Mouse (Mus musculus) kidney, embryonic 14.5 days (tissue): ENCODE results near the gene Tbata. TPM values are rescaled to one million over a fixed set of nuclear protein-coding genes. Genes with fewer than 3 reads are reported as not detected.

ENCODE experiments used
- ATAC-seq: fragments of 200-750 bp; cut with Nextera tagmentation; 2 replicates; pipeline ENCODE4 v1.8.0; 2017; ENCODE audit warnings: moderate number of reproducible peaks, mild to moderate bottlenecking, moderate TSS enrichment, moderate library complexity; ENCODE audit not compliant: low FRiP score, low TSS enrichment
- H3K27ac ChIP-seq: fragments of 300-500 bp; sonication (generic); 2 replicates; pipeline ENCODE4 v1.5.1; 2014; ENCODE audit warnings: low read depth, mild to moderate bottlenecking, low read length, moderate library complexity, mixed read lengths
- H3K27me3 ChIP-seq: fragments of 300-500 bp; sonication (generic); 2 replicates; pipeline ENCODE4 v1.6.1; 2014; ENCODE audit warnings: mild to moderate bottlenecking, low read length; ENCODE audit not compliant: control insufficient read depth, insufficient read depth
- H3K36me3 ChIP-seq: fragments of 300-500 bp; sonication (generic); 2 replicates; pipeline ENCODE4 v1.6.1; 2014; ENCODE audit warnings: low read length, mixed read lengths; ENCODE audit not compliant: control insufficient read depth, insufficient read depth
- H3K4me1 ChIP-seq: fragments of 300-500 bp; sonication (generic); 2 replicates; pipeline ENCODE4 v1.6.1; 2014; ENCODE audit warnings: low read length, mixed read lengths; ENCODE audit not compliant: control insufficient read depth, insufficient read depth
- H3K4me2 ChIP-seq: fragments of 300-500 bp; sonication (generic); replicated peaks from 2 replicates; pipeline ENCODE4 v1.6.1; 2014; ENCODE audit warnings: low read depth, mild to moderate bottlenecking, low read length
- H3K4me3 ChIP-seq: fragments of 300-500 bp; sonication (generic); 2 replicates; pipeline ENCODE4 v1.5.1; 2014; ENCODE audit warnings: mild to moderate bottlenecking, low read length
- H3K9ac ChIP-seq: fragments of 300-500 bp; sonication (generic); 2 replicates; pipeline ENCODE4 v1.6.1; 2014; ENCODE audit warnings: low read depth, mild to moderate bottlenecking, low read length, moderate library complexity
- H3K9me3 ChIP-seq: fragments of 300-500 bp; sonication (generic); 2 replicates; pipeline ENCODE4 v1.6.1; 2016; ENCODE audit warnings: low read length; ENCODE audit not compliant: control insufficient read depth
- WGBS: fragments of 180-500 bp; shearing (Covaris S2); extraction: QIAGEN DNeasy Blood & Tissue Kit; methylation state at CpG from one replicate; pipeline ENCODE4 v1.1.7; 2014; 5-methylcytosine and 5-hydroxymethylcytosine counted together
- polyA plus RNA-seq: library from polyadenylated mRNA; unstranded; fragments of >200 nt; fragmentation: Nextera tagmentation; extraction: Ambion mirVana; gene quantifications from 2 replicates; pipeline ENCODE4 v1.2.1, GENCODE M21; 2014

The Tbata gene
- polyA plus RNA-seq, result not detected in 2 replicates

DNA sequence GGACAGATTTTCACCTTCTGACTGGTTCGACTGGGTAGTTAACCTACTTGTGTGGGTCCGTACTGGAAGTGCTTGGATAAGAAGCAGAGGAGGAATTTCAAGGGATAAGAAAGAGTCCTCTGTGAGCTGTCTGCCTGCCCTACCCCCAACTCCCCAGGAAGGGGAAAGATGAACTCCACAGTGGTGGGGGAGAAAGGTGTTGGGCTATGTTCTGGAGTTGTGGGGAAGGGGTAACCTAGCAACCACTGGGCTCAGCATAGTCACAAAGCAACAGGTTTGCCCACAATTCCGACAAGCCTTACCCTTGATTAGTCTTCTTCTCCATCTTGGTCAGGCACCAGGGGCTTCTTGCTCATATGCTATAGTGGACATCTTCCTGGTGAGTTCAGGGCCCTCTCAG lies at the start of gene Tbata:
TSS of gene Tbata (plus strand) at position 301 of the 400 bp plus-strand sequence.
- Histone ChIP-seq H3K4me2 (no peak within 1 kb of the TSS), H3K9me3 (no peaks in the 10 kb centered on the region), H3K9ac (no peak within 1 kb of the TSS), H3K27me3 (peaks cover 9% of the 10 kb centered on the region; the same call in 1 of the 2 replicates), H3K27ac (no peak within 1 kb of the TSS), H3K4me1 (no peaks in the 10 kb centered on the region), H3K4me3 (no peak within 1 kb of the TSS), H3K36me3 (no peaks in the 10 kb centered on the region)
- no peak for ATAC-seq
- WGBS, result 75% methylated on average over 3 of the region's 3 CpGs

DNA sequence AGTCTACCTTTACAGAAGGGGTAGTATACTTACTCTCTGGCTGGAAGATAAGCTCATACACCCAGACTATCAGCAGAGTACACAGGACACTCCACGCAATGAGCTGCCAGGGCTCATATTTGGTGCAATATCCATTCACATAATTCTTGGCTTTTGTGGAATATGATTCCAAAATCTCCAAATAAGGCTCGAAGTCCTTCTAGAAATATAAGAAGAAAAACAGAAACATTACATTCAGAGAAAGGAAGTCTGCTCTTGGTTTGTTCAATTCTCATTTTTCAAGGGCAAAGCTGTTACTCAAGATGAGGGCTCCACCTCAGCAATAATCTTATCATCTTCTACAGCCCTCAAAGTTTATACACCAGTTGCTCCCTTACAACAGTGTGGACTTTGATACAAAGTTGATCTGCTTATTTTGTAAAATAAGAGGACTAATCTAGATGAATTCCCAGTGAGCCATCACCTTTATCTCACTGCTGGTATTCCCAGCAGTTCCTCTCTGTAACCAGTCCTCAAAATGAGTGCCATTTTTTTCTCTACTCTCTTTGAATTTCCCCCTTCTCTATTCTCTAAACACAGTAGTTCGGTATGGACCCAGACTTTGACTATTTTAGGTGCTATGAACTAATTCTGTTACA lies 48.4 kb upstream of the Tbata start:
- 94% methylated on average over 3 of the region's 3 CpGs for WGBS
- Histone ChIP-seq H3K9ac (no peak overlapping the region), H3K4me2 (no peak overlapping the region), H3K27me3 (no peaks in the 10 kb centered on the region), H3K4me3 (no peak overlapping the region), H3K27ac (no peak overlapping the region), H3K36me3 (peaks cover 6% of the 10 kb centered on the region), H3K9me3 (no peaks in the 10 kb centered on the region), H3K4me1 (no peaks in the 10 kb centered on the region)
- no peak for ATAC-seq

DNA sequence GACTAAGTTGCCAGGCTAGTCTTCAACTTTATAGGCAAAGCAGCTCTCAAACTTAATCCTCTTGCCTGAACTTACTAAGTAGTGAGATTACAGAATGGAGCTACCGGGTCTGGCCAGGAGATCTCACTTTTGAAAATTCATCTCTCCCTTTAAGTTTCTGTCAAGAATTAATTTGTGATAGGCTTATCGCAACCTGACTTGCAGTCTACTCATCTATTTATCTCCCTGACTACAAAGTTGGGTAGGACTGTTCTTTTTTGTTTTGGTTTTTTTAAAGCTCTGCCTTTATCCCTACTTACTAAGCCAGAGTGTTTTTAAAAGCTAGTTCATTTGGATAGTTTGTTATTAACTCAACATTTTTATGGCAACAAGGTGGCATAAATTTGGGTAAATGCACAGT lies 47.3 kb upstream of the Tbata start:
- Histone ChIP-seq H3K4me2 (no peak overlapping the region), H3K27ac (no peak overlapping the region), H3K9me3 (no peaks in the 10 kb centered on the region), H3K27me3 (no peaks in the 10 kb centered on the region), H3K4me1 (no peaks in the 10 kb centered on the region), H3K36me3 (peaks cover 6% of the 10 kb centered on the region), H3K4me3 (no peak overlapping the region), H3K9ac (no peak overlapping the region)
- no peak for ATAC-seq
- WGBS, result 94% methylated on average over 2 of the region's 2 CpGs

DNA sequence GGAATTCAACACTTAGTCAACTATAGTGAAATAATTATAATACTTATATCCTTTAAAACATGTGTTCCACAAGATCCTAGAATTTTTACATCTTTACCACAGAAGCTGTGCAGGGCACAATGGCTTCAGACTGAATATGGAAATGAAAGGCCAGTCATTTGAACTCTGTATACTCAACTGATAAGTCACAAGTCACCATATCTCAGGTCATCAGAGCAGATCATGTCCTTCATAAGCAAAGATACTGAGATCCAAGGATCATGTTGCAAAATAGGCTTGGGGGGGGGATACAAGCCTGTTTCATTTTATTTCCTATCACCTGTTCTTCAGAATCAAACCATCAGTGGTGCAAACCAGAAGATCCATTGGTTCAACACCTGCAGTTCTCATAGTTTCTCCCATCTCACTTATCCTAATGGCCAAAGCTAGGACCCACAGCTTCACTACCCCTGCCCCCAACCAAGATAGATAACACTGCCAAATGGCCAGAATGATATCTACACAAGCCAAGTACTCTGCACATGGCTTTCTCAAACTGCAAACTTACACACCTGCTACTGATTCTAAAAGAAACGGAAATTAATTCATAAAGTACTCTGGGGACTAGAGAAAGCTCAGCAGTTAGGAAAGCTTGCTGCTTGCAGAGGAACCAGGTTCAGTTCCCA lies 42.9 kb upstream of the Tbata start:
- no peak for ATAC-seq
- 91% methylated on average over 1 of the region's 1 CpGs for WGBS

DNA sequence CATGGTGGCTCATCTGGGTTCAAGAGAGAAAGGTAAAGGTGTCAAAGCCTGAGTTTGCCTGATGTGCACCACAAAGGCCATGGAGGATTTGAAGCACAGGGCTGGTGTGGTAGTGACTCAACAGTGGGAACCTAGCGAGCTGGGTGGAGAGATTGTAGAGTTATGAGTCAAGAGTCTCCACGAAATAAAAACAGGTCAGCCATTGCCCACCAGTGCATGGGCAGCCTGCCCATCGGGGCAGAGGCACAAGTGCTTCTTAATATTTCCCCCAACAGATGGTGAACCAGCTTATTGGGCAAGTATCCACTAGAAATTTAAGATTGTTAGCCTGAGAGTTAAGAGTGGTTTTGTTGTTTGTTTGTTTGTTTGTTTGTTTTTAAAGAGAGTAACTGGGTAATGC lies 40.8 kb upstream of the Tbata start:
- Histone ChIP-seq H3K9ac (no peak overlapping the region), H3K4me3 (no peak overlapping the region), H3K4me2 (no peak overlapping the region), H3K4me1 (no peaks in the 10 kb centered on the region), H3K9me3 (no peaks in the 10 kb centered on the region), H3K27me3 (no peaks in the 10 kb centered on the region), H3K27ac (no peak overlapping the region), H3K36me3 (0 out of 2 replicates have a peak, but pooled peaks cover 4% of the 10 kb centered on the region)
- WGBS, result 80% methylated on average over 3 of the region's 3 CpGs
- no peak for ATAC-seq

More for the DNA sequence above, 42.9 kb upstream of the Tbata start:
- Histone ChIP-seq H3K9me3 (no peaks in the 10 kb centered on the region), H3K4me2 (no peak overlapping the region), H3K4me3 (no peak overlapping the region), H3K27ac (no peak overlapping the region), H3K9ac (no peak overlapping the region), H3K36me3 (no peaks in the 10 kb centered on the region), H3K27me3 (no peaks in the 10 kb centered on the region), H3K4me1 (no peaks in the 10 kb centered on the region)

DNA sequence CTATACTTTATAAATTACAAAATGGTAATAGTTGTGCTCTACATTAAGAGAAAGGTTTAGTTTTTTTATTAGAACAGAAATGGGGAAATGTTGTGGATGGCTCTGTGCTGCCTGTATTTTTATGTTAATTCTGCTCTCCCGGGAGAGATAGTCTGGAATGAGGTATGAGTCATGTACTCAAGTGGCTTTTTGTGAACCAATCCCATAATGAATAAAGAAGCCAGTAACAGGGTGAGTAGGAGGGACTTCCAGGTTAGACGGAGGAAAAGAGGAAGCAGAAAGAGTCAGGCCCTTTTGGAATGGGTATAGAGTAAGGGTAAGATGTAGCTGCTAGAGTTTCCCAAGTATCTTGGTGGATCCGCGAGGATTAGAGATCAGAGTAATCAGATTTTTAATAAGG lies 37.7 kb upstream of the Tbata start:
- no peak overlapping the region for H3K9ac ChIP-seq
- no peaks in the 10 kb centered on the region for H3K9me3 ChIP-seq
- no peak overlapping the region for H3K27ac ChIP-seq
- H3K36me3 ChIP-seq, result peaks cover 8% of the 10 kb centered on the region; the same call in 1 of the 2 replicates
- 83% methylated on average over 4 of the region's 4 CpGs for WGBS
- ATAC-seq, result no peak
- no peaks in the 10 kb centered on the region for H3K4me1 ChIP-seq
- no peaks in the 10 kb centered on the region for H3K27me3 ChIP-seq
- H3K4me3 ChIP-seq, result no peak overlapping the region
- H3K4me2 ChIP-seq, result no peak overlapping the region

DNA sequence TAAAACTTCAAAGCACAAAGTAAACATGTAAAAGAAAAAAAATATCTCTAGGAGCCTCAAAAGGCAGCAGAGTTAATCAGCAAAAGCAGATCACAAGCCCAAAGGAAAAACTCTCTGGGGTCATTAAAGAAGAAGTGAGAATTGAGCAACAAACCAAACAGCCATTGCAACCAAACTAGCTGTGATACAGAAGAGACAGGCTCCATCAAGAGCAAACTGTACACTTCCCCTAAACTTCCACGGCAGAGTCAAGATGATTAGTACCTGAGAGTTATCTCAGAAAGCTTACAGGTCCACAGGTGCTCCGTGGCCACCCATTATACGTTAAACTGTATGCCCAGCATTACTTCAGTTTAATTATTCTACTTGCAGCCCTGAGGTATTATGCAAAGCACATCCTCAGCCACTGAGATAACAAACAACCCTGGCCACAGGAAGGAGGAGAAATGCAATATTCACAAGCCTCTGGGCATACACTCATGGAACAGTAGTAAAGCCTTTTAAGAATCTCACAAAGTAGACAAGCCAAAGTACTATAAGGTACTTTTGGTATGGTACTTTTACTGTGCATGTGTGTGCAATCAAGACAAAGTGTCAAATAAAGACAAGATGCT lies 36.4 kb upstream of the Tbata start:
- Histone ChIP-seq H3K9me3 (no peaks in the 10 kb centered on the region), H3K27me3 (no peaks in the 10 kb centered on the region), H3K27ac (no peak overlapping the region), H3K4me1 (no peaks in the 10 kb centered on the region), H3K4me3 (no peak overlapping the region), H3K9ac (no peak overlapping the region), H3K36me3 (peaks cover 14% of the 10 kb centered on the region; the same call in 1 of the 2 replicates), H3K4me2 (no peak overlapping the region)
- ATAC-seq, result no peak
- 62% methylated on average over 3 of the region's 3 CpGs for WGBS

DNA sequence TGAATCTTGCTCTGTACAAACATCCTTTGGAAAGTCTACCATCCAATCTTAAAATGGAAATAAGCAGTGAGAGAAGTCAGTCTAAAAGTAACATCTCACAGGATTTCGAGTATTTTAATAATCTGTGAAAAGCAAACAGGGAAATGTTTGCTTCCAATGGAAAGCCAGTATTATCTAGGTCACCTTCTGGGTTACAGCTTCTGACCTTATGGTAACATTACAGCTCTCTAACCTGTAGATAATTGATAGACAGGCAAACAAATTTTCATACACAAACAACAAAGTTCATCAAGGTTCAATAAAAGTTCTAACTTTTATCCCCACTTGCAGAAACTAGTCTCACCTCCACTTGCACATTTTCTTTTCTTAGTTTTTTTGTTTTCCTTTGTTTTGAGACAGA lies 34.2 kb upstream of the Tbata start:
- no peak overlapping the region for H3K4me2 ChIP-seq
- peaks cover 14% of the 10 kb centered on the region; the same call in 1 of the 2 replicates for H3K36me3 ChIP-seq
- no peak overlapping the region for H3K4me3 ChIP-seq
- H3K9me3 ChIP-seq, result no peaks in the 10 kb centered on the region
- H3K9ac ChIP-seq, result no peak overlapping the region
- H3K27me3 ChIP-seq, result no peaks in the 10 kb centered on the region
- H3K27ac ChIP-seq, result no peak overlapping the region
- 80% methylated on average over 1 of the region's 1 CpGs for WGBS
- ATAC-seq, result no peak
- H3K4me1 ChIP-seq, result no peaks in the 10 kb centered on the region

DNA sequence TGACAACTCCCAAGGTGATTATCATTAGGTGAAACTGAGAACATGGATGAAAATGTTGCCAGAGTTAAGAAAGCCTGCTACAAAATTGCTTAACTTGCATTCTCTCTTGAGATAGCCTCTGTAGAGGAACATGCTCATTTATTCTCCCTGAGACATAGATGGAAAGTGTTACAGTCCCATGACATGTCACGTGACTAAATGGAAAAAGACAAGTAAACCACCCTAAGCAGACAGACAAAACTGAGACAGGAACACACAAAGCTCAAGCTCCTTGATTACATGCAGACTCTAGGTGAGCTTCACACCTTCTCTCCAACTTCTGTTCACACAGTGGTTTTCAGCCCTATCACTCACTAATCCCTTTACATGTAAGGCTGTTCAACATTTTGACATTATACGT lies 28.4 kb upstream of the Tbata start:
- H3K27ac ChIP-seq, result no peak overlapping the region
- ATAC-seq, result no peak
- no peak overlapping the region for H3K4me2 ChIP-seq
- 95% methylated on average over 2 of the region's 2 CpGs for WGBS
- H3K27me3 ChIP-seq, result no peaks in the 10 kb centered on the region
- no peaks in the 10 kb centered on the region for H3K9me3 ChIP-seq
- H3K9ac ChIP-seq, result no peak overlapping the region
- peaks cover 11% of the 10 kb centered on the region; the same call in 1 of the 2 replicates for H3K36me3 ChIP-seq
- peaks cover 5% of the 10 kb centered on the region; the same call in 1 of the 2 replicates for H3K4me1 ChIP-seq
- H3K4me3 ChIP-seq, result no peak overlapping the region
